Mouse (Mus musculus) hindbrain, embryonic 11.5 days (tissue): ENCODE measurements at regions not wholly inside any gene's neighbourhood (a gene's known extent, or its start where the extent isn't known, plus 50 kb on each side); places are given as distances from the start of the nearest gene placed in this dataset.
A peak's percentile ranks its signal among the peaks of the same experiment; 100 is the strongest.

Source experiments
- ATAC-seq: fragments of 200-750 bp; cut with Nextera tagmentation; 2 replicates; pipeline ENCODE4 v1.8.0; 2017; ENCODE audit warnings: mild to moderate bottlenecking, moderate TSS enrichment, moderate library complexity; ENCODE audit not compliant: low FRiP score
- DNase-seq: peaks from one replicate; pipeline ENCODE4 v3.0.0-alpha.2; 2015; ENCODE audit warnings: low spot score
- H3K27ac ChIP-seq: fragments of 300-500 bp; sonication (generic); 2 replicates; pipeline ENCODE4 v1.5.1; 2014; ENCODE audit warnings: mild to moderate bottlenecking, low read depth, low read length
- H3K27me3 ChIP-seq: fragments of 300-500 bp; sonication (generic); 2 replicates; pipeline ENCODE4 v1.6.1; 2014; ENCODE audit warnings: mild to moderate bottlenecking, low read length, moderate library complexity, mixed read lengths; ENCODE audit not compliant: control insufficient read depth, insufficient read depth
- H3K36me3 ChIP-seq: fragments of 300-500 bp; sonication (generic); 2 replicates; pipeline ENCODE4 v1.6.1; 2014; ENCODE audit warnings: mild to moderate bottlenecking, low read length, moderate library complexity, mixed read lengths; ENCODE audit not compliant: control insufficient read depth, insufficient read depth
- H3K4me1 ChIP-seq: fragments of 300-500 bp; sonication (generic); replicated peaks from 2 replicates; pipeline ENCODE4 v1.6.1; 2014; ENCODE audit warnings: low read length, mixed read lengths; ENCODE audit not compliant: control insufficient read depth, insufficient read depth
- H3K4me2 ChIP-seq: fragments of 300-500 bp; sonication (generic); replicated peaks from 2 replicates; pipeline ENCODE4 v1.6.1; 2014; ENCODE audit warnings: mild to moderate bottlenecking, low read depth, low read length
- H3K4me3 ChIP-seq: fragments of 300-500 bp; sonication (generic); 2 replicates; pipeline ENCODE4 v1.5.1; 2014; ENCODE audit warnings: low read depth, low read length
- H3K9ac ChIP-seq: fragments of 300-500 bp; sonication (generic); 2 replicates; pipeline ENCODE4 v1.6.1; 2014; ENCODE audit warnings: low read depth, low read length
- H3K9me3 ChIP-seq: fragments of 300-500 bp; sonication (generic); 2 replicates; pipeline ENCODE4 v1.6.1; 2016; ENCODE audit warnings: low read length; ENCODE audit not compliant: control insufficient read depth
- WGBS: fragments of 180-500 bp; shearing (Covaris S2); extraction: QIAGEN DNeasy Blood & Tissue Kit; methylation state at CpG from one replicate; pipeline ENCODE4 v1.1.7; 2014; 5-methylcytosine and 5-hydroxymethylcytosine counted together

GRCm38 (mm10) chr11:79860611-79861067 is 101.6 kb downstream of the Utp6 start:
- no peak overlapping the region for H3K9ac ChIP-seq
- no peaks in the 10 kb centered on the region for H3K9me3 ChIP-seq
- DNase-seq, result peak; percentile 19
- H3K36me3 ChIP-seq, result no peaks in the 10 kb centered on the region
- H3K4me2 ChIP-seq, result no peak overlapping the region
- WGBS, result 33% methylated on average over 12 of the region's 12 CpGs
- no peak overlapping the region for H3K27ac ChIP-seq
- no peak overlapping the region for H3K4me3 ChIP-seq
- no peaks in the 10 kb centered on the region for H3K4me1 ChIP-seq
- H3K27me3 ChIP-seq, result no peaks in the 10 kb centered on the region
- ATAC-seq, result no peak

- 85% methylated on average over 5 of the region's 5 CpGs for WGBS
- Histone ChIP-seq H3K4me3 (no peak overlapping the region), H3K27ac (no peak overlapping the region)
Measured at GRCm38 (mm10) chr11:79856376-79856775, 105.8 kb downstream of the Utp6 start.

GRCm38 (mm10) chr11:79849545-79849944 is 112.6 kb downstream of the Utp6 start:
- no peak for ATAC-seq
- H3K9ac ChIP-seq, result no peak overlapping the region

More at GRCm38 (mm10) chr11:79856376-79856775, 105.8 kb downstream of the Utp6 start:
- DNase-seq (no peak), ATAC-seq (no peak)
- Histone ChIP-seq H3K4me1 (no peaks in the 10 kb centered on the region), H3K4me2 (no peak overlapping the region), H3K9ac (no peak overlapping the region), H3K36me3 (no peaks in the 10 kb centered on the region), H3K9me3 (no peaks in the 10 kb centered on the region), H3K27me3 (no peaks in the 10 kb centered on the region)

GRCm38 (mm10) chr11:79844436-79844835 is 117.8 kb downstream of the Utp6 start:
- H3K27me3 ChIP-seq, result no peaks in the 10 kb centered on the region
- H3K27ac ChIP-seq, result no peak overlapping the region
- DNase-seq, result no peak
- H3K4me1 ChIP-seq, result no peaks in the 10 kb centered on the region
- no peak for ATAC-seq
- H3K9ac ChIP-seq, result no peak overlapping the region
- H3K4me2 ChIP-seq, result no peak overlapping the region
- no peak overlapping the region for H3K4me3 ChIP-seq
- WGBS, result 92% methylated on average over 4 of the region's 4 CpGs
- H3K9me3 ChIP-seq, result no peaks in the 10 kb centered on the region
- H3K36me3 ChIP-seq, result no peaks in the 10 kb centered on the region

More at GRCm38 (mm10) chr11:79849545-79849944, 112.6 kb downstream of the Utp6 start:
- H3K4me2 ChIP-seq, result no peak overlapping the region
- H3K9me3 ChIP-seq, result no peaks in the 10 kb centered on the region
- H3K4me1 ChIP-seq, result no peaks in the 10 kb centered on the region
- 91% methylated on average over 3 of the region's 3 CpGs for WGBS
- no peaks in the 10 kb centered on the region for H3K27me3 ChIP-seq
- H3K27ac ChIP-seq, result no peak overlapping the region
- H3K4me3 ChIP-seq, result no peak overlapping the region
- DNase-seq, result no peak
- H3K36me3 ChIP-seq, result no peaks in the 10 kb centered on the region

- DNase-seq, result no peak
- Histone ChIP-seq H3K4me2 (no peak overlapping the region), H3K9ac (no peak overlapping the region), H3K36me3 (no peaks in the 10 kb centered on the region), H3K9me3 (no peaks in the 10 kb centered on the region), H3K4me3 (no peak overlapping the region), H3K27ac (no peak overlapping the region), H3K4me1 (no peaks in the 10 kb centered on the region), H3K27me3 (no peaks in the 10 kb centered on the region)
- 67% methylated on average over 3 of the region's 3 CpGs for WGBS
- no peak for ATAC-seq
Measured at GRCm38 (mm10) chr11:79843021-79843420, 119.2 kb downstream of the Utp6 start.

- DNase-seq, result no peak
- no peaks in the 10 kb centered on the region for H3K27me3 ChIP-seq
- WGBS, result 76% methylated on average over 6 of the region's 6 CpGs
- H3K27ac ChIP-seq, result no peak overlapping the region
- no peak for ATAC-seq
- no peak overlapping the region for H3K4me2 ChIP-seq
- no peaks in the 10 kb centered on the region for H3K9me3 ChIP-seq
- no peak overlapping the region for H3K4me3 ChIP-seq
- H3K4me1 ChIP-seq, result no peaks in the 10 kb centered on the region
- no peak overlapping the region for H3K9ac ChIP-seq
- no peaks in the 10 kb centered on the region for H3K36me3 ChIP-seq
Measured at GRCm38 (mm10) chr11:79839973-79840372, 122.2 kb downstream of the Utp6 start.

GRCm38 (mm10) chr11:79838051-79838450 is 124.1 kb downstream of the Utp6 start:
- Histone ChIP-seq H3K9ac (no peak overlapping the region), H3K27me3 (no peaks in the 10 kb centered on the region), H3K4me1 (no peaks in the 10 kb centered on the region), H3K36me3 (no peaks in the 10 kb centered on the region), H3K27ac (no peak overlapping the region), H3K9me3 (no peaks in the 10 kb centered on the region), H3K4me3 (no peak overlapping the region), H3K4me2 (no peak overlapping the region)
- 57% methylated on average over 4 of the region's 4 CpGs for WGBS
- ATAC-seq (no peak), DNase-seq (no peak)

GRCm38 (mm10) chr11:79837076-79837990 is 124.9 kb downstream of the Utp6 start:
- H3K36me3 ChIP-seq, result no peaks in the 10 kb centered on the region
- no peak overlapping the region for H3K27ac ChIP-seq
- ATAC-seq, result no peak
- no peak overlapping the region for H3K9ac ChIP-seq
- H3K9me3 ChIP-seq, result no peaks in the 10 kb centered on the region
- no peak for DNase-seq
- WGBS, result 64% methylated on average over 6 of the region's 6 CpGs
- no peak overlapping the region for H3K4me2 ChIP-seq
- H3K4me1 ChIP-seq, result no peaks in the 10 kb centered on the region
- no peak overlapping the region for H3K4me3 ChIP-seq
- H3K27me3 ChIP-seq, result no peaks in the 10 kb centered on the region

GRCm38 (mm10) chr11:79835873-79836272 is 126.3 kb downstream of the Utp6 start:
- no peak overlapping the region for H3K4me2 ChIP-seq
- H3K27me3 ChIP-seq, result no peaks in the 10 kb centered on the region
- no peak overlapping the region for H3K9ac ChIP-seq
- H3K9me3 ChIP-seq, result no peaks in the 10 kb centered on the region
- no peaks in the 10 kb centered on the region for H3K4me1 ChIP-seq
- H3K4me3 ChIP-seq, result no peak overlapping the region
- H3K27ac ChIP-seq, result no peak overlapping the region
- DNase-seq (no peak), ATAC-seq (no peak)
- no peaks in the 10 kb centered on the region for H3K36me3 ChIP-seq
- 89% methylated on average over 7 of the region's 7 CpGs for WGBS
